Mouse (Mus musculus) adrenal gland, postnatal 14 days (tissue): ENCODE data around the gene Sik1. TPM values are rescaled to one million over a fixed set of nuclear protein-coding genes. Genes with fewer than 3 reads are reported as not detected.

Experiments used
- DNase-seq: peaks from one replicate; pipeline ENCODE4 v3.0.0; 2021; ENCODE audit warnings: mixed read lengths
- total RNA-seq: library from RNA; stranded (reverse); gene quantifications from 2 replicates; pipeline ENCODE4 v1.2.3, GENCODE M21; 2021

Gene Sik1
- total RNA-seq, 1 experiment from 2014 or later, result 100 TPM

- DNase-seq, result no peak
Observed at GRCm38 (mm10) chr17:31806025-31806424, 49.6 kb downstream of the Sik1 start.

- DNase-seq, result no peak
Observed at GRCm38 (mm10) chr17:31805585-31805984, 50.0 kb downstream of the Sik1 start.

GRCm38 (mm10) chr17:31802272-31803017 is 53.2 kb downstream of the Sik1 start:
- DNase-seq, result no peak

- no peak for DNase-seq
Observed at GRCm38 (mm10) chr17:31800852-31801363, 54.7 kb downstream of the Sik1 start.

- no peak for DNase-seq
Observed at GRCm38 (mm10) chr17:31795893-31796292, 59.7 kb downstream of the Sik1 start.

Other genes starting within 250 kb of the Sik1 start
- gene Cbs, start 218.6 kb downstream of the Sik1 start, total RNA-seq, result 5.6 and 49.1 TPM in 2 replicates
- 144 and 165 TPM in 2 replicates for gene U2af1, start 196.9 kb downstream of the Sik1 start, total RNA-seq
- not detected in 2 replicates for gene Cryaa, start 178.0 kb downstream of the Sik1 start, total RNA-seq
- 24.8 and 26.3 TPM in 2 replicates for gene Rrp1b, start 180.3 kb upstream of the Sik1 start, total RNA-seq
- gene Hsf2bp, start 180.5 kb upstream of the Sik1 start, total RNA-seq, result 0.78 and 0.83 TPM in 2 replicates